In the genomic region with DNA sequence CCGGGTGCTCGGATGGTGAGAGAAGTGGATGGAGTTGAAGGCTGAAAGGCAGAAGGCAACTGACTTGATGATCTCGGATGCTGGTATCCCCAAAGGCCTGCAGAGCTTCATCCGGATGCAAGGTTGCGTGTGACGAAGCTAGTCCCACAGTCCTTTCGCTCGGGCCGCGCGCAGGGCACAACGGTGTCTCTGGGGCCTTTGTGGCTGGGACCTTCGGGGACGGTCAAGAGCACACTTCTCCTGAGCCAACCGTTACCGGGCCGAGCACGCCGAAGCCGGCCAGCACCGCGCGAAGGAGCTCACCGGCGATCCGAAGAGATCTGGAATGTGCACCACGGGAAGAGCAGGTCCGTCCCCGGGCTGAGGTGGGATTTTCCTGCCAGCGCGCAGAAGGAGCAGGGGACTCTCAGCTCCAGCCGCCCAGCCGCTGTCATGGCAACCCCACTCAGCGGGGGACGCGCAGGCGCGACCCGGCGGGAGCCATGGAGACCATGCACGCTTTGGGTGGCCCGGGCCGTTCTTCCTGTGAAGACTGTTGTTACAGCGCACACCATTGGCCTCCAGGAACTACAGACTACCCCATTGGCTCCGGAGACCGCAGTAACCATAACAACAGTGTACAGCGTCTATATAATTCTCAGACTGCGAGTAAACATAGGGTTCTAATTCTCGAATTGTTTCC, we compare ENCODE assay signal across 8 mouse cellular contexts. TPM values are rescaled to one million over a fixed set of nuclear protein-coding genes. Genes with fewer than 3 reads are reported as not detected.
A peak's percentile ranks its signal among the peaks of the same experiment; 100 is the strongest.
DNase-seq lines count a peak whose midpoint lies in the region; ATAC-seq and TF ChIP-seq lines count a peak whose summit lies in the region.

A gene (minus strand): TSS at position 450 of the 682 bp plus-strand sequence.

- no peak for TF ChIP-seq CTCF in lung, embryonic 14.5 days (IDR thresholded peaks at IDR 0.05; ENCODE audit: low read depth)

- under 1% methylated on average over 49 of the region's 49 CpGs for WGBS in hindbrain, embryonic 10.5 days
- under 1% methylated on average over 49 of the region's 49 CpGs for WGBS in lung, embryonic 14.5 days
- WGBS in neural tube, embryonic 15.5 days, result under 1% methylated on average over 49 of the region's 49 CpGs

- H3K4me1 ChIP-seq in hindbrain, embryonic 10.5 days (replicated peaks), result peaks cover 15% of the 10 kb centered on the region
- no peaks in the 10 kb centered on the region for H3K4me1 ChIP-seq in lung, embryonic 14.5 days (ENCODE audit: insufficient read depth)
- peaks cover 28% of the 10 kb centered on the region for H3K4me1 ChIP-seq in neural tube, embryonic 15.5 days

- H3K4me3 ChIP-seq in hindbrain, embryonic 10.5 days, result peak within 1 kb of the TSS; percentile 71
- peak within 1 kb of the TSS; percentile 59 for H3K4me3 ChIP-seq in lung, embryonic 14.5 days (ENCODE audit: low read depth, low read length)
- H3K4me3 ChIP-seq in neural tube, embryonic 15.5 days (replicated peaks), result peak within 1 kb of the TSS; percentile 76

- H3K4me2 ChIP-seq in lung, embryonic 14.5 days, result peak within 1 kb of the TSS; percentile 92
- peak within 1 kb of the TSS; percentile 90 for H3K4me2 ChIP-seq in neural tube, embryonic 15.5 days

- peak within 1 kb of the TSS; percentile 87 for H3K27ac ChIP-seq in hindbrain, embryonic 10.5 days
- no peak within 1 kb of the TSS for H3K27ac ChIP-seq in lung, embryonic 14.5 days (ENCODE audit: low read depth)
- H3K27ac ChIP-seq in neural tube, embryonic 15.5 days (replicated peaks), result peak within 1 kb of the TSS; percentile 87

- H3K36me3 ChIP-seq in hindbrain, embryonic 10.5 days, result peaks cover 13% of the 10 kb centered on the region; the same call in 1 of the 2 replicates
- H3K36me3 ChIP-seq in lung, embryonic 14.5 days (ENCODE audit: insufficient read depth), result no peaks in the 10 kb centered on the region
- H3K36me3 ChIP-seq in neural tube, embryonic 15.5 days, result no peaks in the 10 kb centered on the region

- peak within 1 kb of the TSS; percentile 53 for H3K9ac ChIP-seq in lung, embryonic 14.5 days
- peak within 1 kb of the TSS; percentile 68 for H3K9ac ChIP-seq in neural tube, embryonic 15.5 days (replicated peaks)

- DNase-seq in MN1 (ENCODE audit: low spot score), result peak; percentile 84
- DNase-seq in cerebellum, adult 8-10 months, result peak; percentile 86
- peak; percentile 92 to 97 for DNase-seq in frontal cortex, adult 2 months (ENCODE audit: extremely low spot score in 1 of 2, low spot score in 1 of 2)
- DNase-seq in hindbrain, embryonic 10.5 days (ENCODE audit: low spot score), result peak; percentile 99
- peak; percentile 85 for DNase-seq in layer of hippocampus, adult 9-10 months (ENCODE audit: low spot score)
- peak; percentile 97 for DNase-seq in lung, embryonic 14.5 days
- peak; percentile 96 for DNase-seq in testis, postnatal 10 days (ENCODE audit: low spot score)

- no peaks in the 10 kb centered on the region for H3K9me3 ChIP-seq in hindbrain, embryonic 10.5 days
- no peaks in the 10 kb centered on the region for H3K9me3 ChIP-seq in lung, embryonic 14.5 days (ENCODE audit: low read depth, low read length)
- no peaks in the 10 kb centered on the region for H3K9me3 ChIP-seq in neural tube, embryonic 15.5 days (replicated peaks)

- peak; percentile 100 for ATAC-seq in lung, embryonic 14.5 days (ENCODE audit: insufficient read depth)
- ATAC-seq in neural tube, embryonic 15.5 days (ENCODE audit: low FRiP score), result peak; percentile 99

- peaks cover 7% of the 10 kb centered on the region for H3K27me3 ChIP-seq in hindbrain, embryonic 10.5 days (ENCODE audit: insufficient read depth, poor library complexity, severe bottlenecking)
- H3K27me3 ChIP-seq in lung, embryonic 14.5 days (ENCODE audit: insufficient read depth, low read length), result no peaks in the 10 kb centered on the region
- no peaks in the 10 kb centered on the region for H3K27me3 ChIP-seq in neural tube, embryonic 15.5 days (replicated peaks)

RNA-seq across cellular contexts. Expression of the gene that starts here (rescaled TPM):
- 17.4 and 17.7 TPM in 2 replicates for polyA plus RNA-seq in frontal cortex, adult 2 months (2012; rRNA removed)
- 6.6 and 11.0 TPM in 2 replicates for polyA plus RNA-seq in hindbrain, embryonic 10.5 days (2016; fragmentation: Nextera tagmentation; extraction: Ambion mirVana)
- polyA plus RNA-seq in lung, embryonic 14.5 days (2014; fragmentation: Nextera tagmentation; extraction: Ambion mirVana), result 2.5 and 3.8 TPM in 2 replicates
- 20.2 and 22.0 TPM in 2 replicates for polyA plus RNA-seq in neural tube, embryonic 15.5 days (2015; fragmentation: Nextera tagmentation; extraction: Ambion mirVana)
